Mouse (Mus musculus) frontal cortex, postnatal 36 days (tissue): ENCODE data around the gene Hdac7.

ENCODE experiments used
- DNase-seq, 2 experiments: peaks; one replicate each; pipeline ENCODE4 v3.0.0; 2022; ENCODE audit warnings: low spot score in 2 of 2

Hdac7 gene

GRCm38 (mm10) chr15:97746278-97746677 is 98.0 kb downstream of the Hdac7 start:
- DNase-seq = no peak

DNA sequence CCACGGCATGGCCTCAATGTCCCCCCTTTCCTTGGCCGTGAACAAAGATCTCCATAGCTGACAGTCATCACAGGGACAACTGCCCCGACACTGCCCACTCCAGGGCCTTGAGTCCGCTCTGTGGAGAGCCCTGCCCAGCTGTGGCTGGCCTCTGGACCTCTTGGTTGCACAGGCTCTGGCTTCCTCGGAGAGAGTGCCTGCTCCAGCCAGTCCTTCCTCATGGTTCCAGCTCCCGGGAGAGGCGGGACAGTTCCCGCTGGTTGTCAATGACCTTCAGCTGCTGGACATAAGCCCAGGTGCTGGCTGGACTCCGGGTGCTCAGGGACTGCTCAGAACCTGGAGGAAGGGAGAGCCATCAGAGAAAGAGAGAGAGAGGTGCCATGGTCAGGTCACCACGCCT is 99.0 kb downstream of the Hdac7 start:
- DNase-seq = no peak

- DNase-seq = no peak
Measured at GRCm38 (mm10) chr15:97744930-97745329, 99.4 kb downstream of the Hdac7 start.

DNA sequence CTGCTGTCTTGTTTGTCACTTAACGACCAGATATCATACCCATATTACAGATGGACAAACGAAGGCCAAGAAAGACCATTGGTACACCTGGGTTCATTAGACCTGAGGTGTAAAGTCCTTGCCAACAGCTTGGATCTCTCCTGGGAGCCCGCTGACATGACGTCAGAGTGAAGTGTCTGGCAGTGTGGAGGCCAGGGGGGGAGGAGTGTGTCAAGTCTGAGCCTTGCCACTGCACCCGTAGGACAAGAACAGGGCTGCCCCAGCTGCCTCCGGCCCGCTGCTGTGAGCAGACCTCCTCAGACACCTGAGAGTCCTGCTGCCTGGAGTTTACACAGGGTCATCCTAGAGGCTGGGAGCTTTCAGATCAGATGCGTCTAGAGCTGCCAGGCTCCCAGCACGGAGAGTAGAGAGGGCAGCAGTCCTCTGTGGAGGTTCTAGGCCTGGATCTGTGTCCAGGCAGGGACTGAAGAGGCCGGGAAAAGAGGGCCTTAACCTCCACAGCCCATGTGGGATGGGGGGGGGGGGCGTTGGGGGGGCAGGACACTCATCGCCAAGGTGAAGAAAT is 100.3 kb downstream of the Hdac7 start:
- no peak for DNase-seq

- DNase-seq = no peak
Measured at GRCm38 (mm10) chr15:97743210-97743609, 101.1 kb downstream of the Hdac7 start.
